Mouse (Mus musculus) granulocyte monocyte progenitor cell, adult 5-6 weeks (primary cell): Measurements from ENCODE around the gene Bnc1. TPM values are rescaled to one million over a fixed set of nuclear protein-coding genes. Genes with fewer than 3 reads are reported as not detected.

Experiments used
- total RNA-seq, 2 experiments: library from RNA; stranded (forward) in 1 of 2; stranded (reverse) in 1 of 2; fragments of 200-712, 200-1000 nt in 1 of 2; fragments of >200 nt in 1 of 2; fragmentation: Nextera tagmentation in 1 of 2; gene quantifications; 2 replicates each; pipeline ENCODE4 v1.2.3; 2014 to 2017

The Bnc1 gene
- total RNA-seq, 2 experiments from 2014 or later = not detected

Other genes starting within 250 kb of the Bnc1 start
- gene Ramac, start 229.4 kb downstream of the Bnc1 start, total RNA-seq (2014; fragmentation: Nextera tagmentation) = 63.3 and 65.3 TPM in 2 replicates
- 88.6 and 89.8 TPM in 2 replicates for gene Ramac, start 229.4 kb downstream of the Bnc1 start, total RNA-seq (2017)
- 20.0 and 28.1 TPM in 2 replicates for gene 3110040N11Rik, start 202.8 kb downstream of the Bnc1 start, total RNA-seq (2014; fragmentation: Nextera tagmentation)
- 69.5 and 80.4 TPM in 2 replicates for gene 3110040N11Rik, start 202.8 kb downstream of the Bnc1 start, total RNA-seq (2017)
- 37.4 and 79.2 TPM in 2 replicates for gene Btbd1, start 162.9 kb downstream of the Bnc1 start, total RNA-seq (2014; fragmentation: Nextera tagmentation)
- 87.9 and 103 TPM in 2 replicates for gene Btbd1, start 162.9 kb downstream of the Bnc1 start, total RNA-seq (2017)
- not detected in 2 replicates for gene Gm10160, start 136.5 kb downstream of the Bnc1 start, total RNA-seq (2014; fragmentation: Nextera tagmentation)
- not detected in 2 replicates for gene Gm10160, start 136.5 kb downstream of the Bnc1 start, total RNA-seq (2017)
- 177 and 196 TPM in 2 replicates for gene Tm6sf1, start 133.3 kb downstream of the Bnc1 start, total RNA-seq (2014; fragmentation: Nextera tagmentation)
- 132 and 194 TPM in 2 replicates for gene Tm6sf1, start 133.3 kb downstream of the Bnc1 start, total RNA-seq (2017)
- not detected in 2 replicates for gene Hdgfl3, start 57.8 kb downstream of the Bnc1 start, total RNA-seq (2014; fragmentation: Nextera tagmentation)
- gene Hdgfl3, start 57.8 kb downstream of the Bnc1 start, total RNA-seq (2017) = 0.67 and 0.99 TPM in 2 replicates
- gene Sh3gl3, start 181.5 kb upstream of the Bnc1 start, total RNA-seq (2014; fragmentation: Nextera tagmentation) = not detected in 2 replicates
- not detected in 2 replicates for gene Sh3gl3, start 181.5 kb upstream of the Bnc1 start, total RNA-seq (2017)